Comparison of ENCODE assay signal across 8 mouse cellular contexts in genomic region chr5:105868593-105868992, GRCm38 (mm10). TPM values are rescaled to one million over a fixed set of nuclear protein-coding genes. Genes with fewer than 3 reads are reported as not detected.
DNase-seq lines count a peak whose midpoint lies in the region.

No protein-coding gene starts in this region.

- peak; percentile 78 to 94 for DNase-seq in adrenal gland, adult (ENCODE audit: inconsistent age in 2 of 2, low spot score in 1 of 2)
- DNase-seq in cerebellum, postnatal 36 days = peak; percentile 83 to 85
- DNase-seq in gastrocnemius, adult 8-10 months (ENCODE audit: low spot score in 2 of 2) = peak; percentile 53 to 54
- peak; percentile 60 for DNase-seq in hindlimb bud, embryonic 11.5 days (ENCODE audit: extremely low spot score, low read depth, low spot score)
- DNase-seq in left cerebral cortex, adult 18-20 months (ENCODE audit: low spot score in 2 of 2) = peak; percentile 82 to 90
- DNase-seq in mesoderm, embryonic 11.5 days (ENCODE audit: low read depth, low spot score) = peak; percentile 83
- peak; percentile 69 for DNase-seq in right cerebral cortex, postnatal 25 days
- peak; percentile 66 for DNase-seq in yolk sac, embryonic 10.5 days (ENCODE audit: low spot score)

RNA-seq across cellular contexts. Expression of gene Zfp326, which starts 7.8 kb away (rescaled TPM):
- total RNA-seq in gastrocnemius, adult 8-10 months (2022) = 10 to 100 TPM in 1 of 4 experiments, 1 to 10 TPM in 3; 6.6 to 10.2 (median 8.8) TPM
- total RNA-seq in left cerebral cortex, adult 18-20 months (2021) = 10 to 100 TPM; 30.2 to 36.5 TPM

Comparison
In these comparisons a context has a peak if more than half of its experiments do, and no peak if none do; other contexts are left out.
1. Peak in every context shown above with its lines: DNase-seq.